Mouse (Mus musculus): ENCODE results near the gene Nlgn2.

The Nlgn2 gene

GRCm38 (mm10) chr11:69793429-69793828, 44.2 kb downstream of the Nlgn2 start:
- no peak for DNase-seq (ENCODE audit: low spot score)

- DNase-seq (ENCODE audit: low spot score), result no peak
These were observed 46.2 kb downstream of the Nlgn2 start for GRCm38 (mm10) chr11:69791420-69791819.

- DNase-seq (ENCODE audit: low spot score), result no peak
These were observed 48.2 kb downstream of the Nlgn2 start for GRCm38 (mm10) chr11:69789431-69789830.

- no peak for DNase-seq (ENCODE audit: low spot score)
These were observed 50.3 kb downstream of the Nlgn2 start for GRCm38 (mm10) chr11:69787306-69787705.

- no peak for DNase-seq (ENCODE audit: low spot score)
These were observed 52.8 kb downstream of the Nlgn2 start for GRCm38 (mm10) chr11:69784793-69785272.

- DNase-seq (ENCODE audit: low spot score), result no peak
These were observed 55.8 kb downstream of the Nlgn2 start for GRCm38 (mm10) chr11:69781828-69782227.

- no peak for DNase-seq (ENCODE audit: low spot score)
These were observed 58.6 kb downstream of the Nlgn2 start for GRCm38 (mm10) chr11:69778985-69779384.

- no peak for DNase-seq (ENCODE audit: low spot score)
These were observed 59.2 kb downstream of the Nlgn2 start for GRCm38 (mm10) chr11:69778258-69778982.

- DNase-seq (ENCODE audit: low spot score), result no peak
These were observed 59.9 kb downstream of the Nlgn2 start for GRCm38 (mm10) chr11:69777504-69778257.

GRCm38 (mm10) chr11:69776488-69776887, 61.1 kb downstream of the Nlgn2 start:
- no peak for DNase-seq (ENCODE audit: low spot score)

GRCm38 (mm10) chr11:69775716-69776115, 61.9 kb downstream of the Nlgn2 start:
- no peak for DNase-seq (ENCODE audit: low spot score)

- DNase-seq (ENCODE audit: low spot score), result no peak
These were observed 62.6 kb downstream of the Nlgn2 start for GRCm38 (mm10) chr11:69774961-69775360.

Data from left cerebral cortex, adult 11 months (tissue).